Mouse (Mus musculus): Measurements from ENCODE around the gene Hist1h2bf. TPM values are rescaled to one million over a fixed set of nuclear protein-coding genes. Genes with fewer than 3 reads are reported as not detected.
A peak's percentile ranks its signal among the peaks of the same experiment; 100 is the strongest.
"Not testable (repeated sequence)": the region's sequence is repeated elsewhere in the genome, so short reads cannot be mapped to it uniquely, and the experiment has no call there.

Hist1h2bf gene
- polyA plus RNA-seq, 1 experiment from 2014 or later: 1.6 TPM

GRCm38 (mm10) chr13:23576351-23576881 is 2.4 kb upstream of the Hist1h2bf start:
- H3K9me3 ChIP-seq: no peaks in the 10 kb centered on the region
- peaks cover 41% of the 10 kb centered on the region for H3K4me1 ChIP-seq
- H3K36me3 ChIP-seq: no peaks in the 10 kb centered on the region
- H3K4me2 ChIP-seq: peak overlapping the region; percentile 80
- no peak for ATAC-seq (ENCODE audit: extremely low read depth, insufficient number of reproducible peaks, low FRiP score, low TSS enrichment)
- H3K9ac ChIP-seq: peak overlapping the region; percentile 87
- peak overlapping the region; percentile 73 for H3K27ac ChIP-seq (replicated peaks)
- H3K27me3 ChIP-seq (replicated peaks): no peaks in the 10 kb centered on the region
- peak overlapping the region; percentile 57 for H3K4me3 ChIP-seq
- WGBS: 22% methylated on average over 7 of the region's 7 CpGs

DNA sequence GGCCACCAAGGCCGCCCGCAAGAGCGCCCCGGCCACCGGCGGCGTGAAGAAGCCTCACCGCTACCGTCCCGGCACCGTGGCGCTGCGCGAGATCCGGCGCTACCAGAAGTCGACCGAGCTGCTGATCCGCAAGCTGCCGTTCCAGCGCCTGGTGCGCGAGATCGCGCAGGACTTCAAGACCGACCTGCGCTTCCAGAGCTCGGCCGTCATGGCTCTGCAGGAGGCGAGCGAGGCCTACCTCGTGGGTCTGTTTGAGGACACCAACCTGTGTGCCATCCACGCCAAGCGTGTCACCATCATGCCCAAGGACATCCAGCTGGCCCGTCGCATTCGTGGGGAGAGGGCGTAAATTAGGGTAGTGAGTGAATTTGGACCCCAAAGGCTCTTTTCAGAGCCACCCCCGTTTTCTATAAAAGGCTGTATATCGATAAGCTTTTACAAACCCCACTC is 1.9 kb upstream of the Hist1h2bf start:
- not testable (repeated sequence) for H3K36me3 ChIP-seq; H3K9me3 ChIP-seq; H3K27me3 ChIP-seq (replicated peaks); ATAC-seq (ENCODE audit: extremely low read depth, insufficient number of reproducible peaks, low FRiP score, low TSS enrichment)
- peak overlapping the region; percentile 80 for H3K4me2 ChIP-seq
- peaks cover 39% of the 10 kb centered on the region for H3K4me1 ChIP-seq
- H3K27ac ChIP-seq (replicated peaks): peak overlapping the region; percentile 73
- peak overlapping the region; percentile 87 for H3K9ac ChIP-seq
- H3K4me3 ChIP-seq: peak overlapping the region; percentile 57
- 1% methylated on average over 11 of the region's 40 CpGs for WGBS

DNA sequence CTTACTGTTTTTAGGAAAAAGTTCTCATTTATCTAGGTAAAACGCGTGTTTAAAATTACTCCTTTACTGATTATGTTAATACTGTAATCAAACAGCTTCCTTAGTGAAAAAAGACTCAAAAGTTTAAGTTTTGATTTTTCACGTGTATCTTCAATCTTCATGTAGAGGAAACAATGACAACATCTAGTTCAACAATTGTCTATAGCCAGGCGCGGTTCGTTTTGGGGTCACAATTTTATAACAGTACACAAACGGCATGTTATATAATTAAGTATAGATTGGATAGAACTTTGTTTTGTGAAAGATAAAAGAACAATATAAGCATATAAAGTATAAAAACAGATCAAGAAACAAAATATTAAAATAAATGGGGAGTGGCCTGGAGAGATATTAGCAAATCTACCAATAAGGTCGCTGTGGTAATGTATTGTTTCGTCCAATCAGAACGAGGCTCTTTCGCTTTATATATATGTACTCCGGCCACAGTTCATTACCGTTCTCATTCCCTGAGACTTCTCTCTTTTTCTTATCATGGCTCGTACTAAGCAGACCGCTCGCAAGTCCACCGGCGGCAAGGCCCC is 1.4 kb upstream of the Hist1h2bf start, which contains the start of gene Hist1h3d:
TSS of gene Hist1h3d (plus strand) at position 493 of the 581 bp plus-strand sequence.
- Histone ChIP-seq H3K27me3 (replicated peaks) (no peaks in the 10 kb centered on the region), H3K4me1 (peaks cover 36% of the 10 kb centered on the region), H3K27ac (replicated peaks) (peak within 1 kb of the TSS; percentile 84), H3K9ac (peak within 1 kb of the TSS; percentile 87), H3K9me3 (no peaks in the 10 kb centered on the region), H3K4me3 (peak within 1 kb of the TSS; percentile 57), H3K4me2 (peak within 1 kb of the TSS; percentile 80), H3K36me3 (no peaks in the 10 kb centered on the region)
- 3% methylated on average over 18 of the region's 18 CpGs for WGBS
- ATAC-seq (ENCODE audit: extremely low read depth, insufficient number of reproducible peaks, low FRiP score, low TSS enrichment): no peak

DNA sequence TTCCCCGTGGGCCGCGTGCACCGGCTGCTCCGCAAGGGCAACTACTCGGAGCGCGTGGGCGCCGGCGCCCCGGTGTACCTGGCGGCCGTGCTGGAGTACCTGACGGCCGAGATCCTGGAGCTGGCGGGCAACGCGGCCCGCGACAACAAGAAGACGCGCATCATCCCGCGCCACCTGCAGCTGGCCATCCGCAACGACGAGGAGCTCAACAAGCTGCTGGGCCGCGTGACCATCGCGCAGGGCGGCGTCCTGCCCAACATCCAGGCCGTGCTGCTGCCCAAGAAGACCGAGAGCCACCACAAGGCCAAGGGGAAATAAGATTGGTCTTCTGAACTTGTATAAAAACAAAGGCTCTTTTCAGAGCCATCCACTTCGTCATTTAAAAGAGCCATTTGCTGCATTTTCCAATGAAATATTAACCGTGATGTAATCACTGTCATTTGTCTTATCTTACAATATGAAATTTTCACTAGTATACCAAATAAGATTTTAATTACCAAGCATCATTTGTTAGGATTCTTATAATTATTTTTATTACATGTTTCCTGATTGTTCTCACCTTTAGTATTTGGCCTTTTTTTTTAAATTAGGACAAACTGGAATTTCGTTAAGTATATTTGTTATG is 662 bp upstream of the Hist1h2bf start:
- ATAC-seq (ENCODE audit: extremely low read depth, insufficient number of reproducible peaks, low FRiP score, low TSS enrichment): not testable (repeated sequence)
- WGBS: 3% methylated on average over 10 of the region's 39 CpGs
- peaks cover 42% of the 10 kb centered on the region for H3K4me1 ChIP-seq

GRCm38 (mm10) chr13:23573034-23573897 is 730 bp downstream of the Hist1h2bf start:
- not testable (repeated sequence) for ATAC-seq (ENCODE audit: extremely low read depth, insufficient number of reproducible peaks, low FRiP score, low TSS enrichment); H3K9me3 ChIP-seq; H3K36me3 ChIP-seq; H3K27me3 ChIP-seq (replicated peaks)
- peak overlapping the region; percentile 80 for H3K4me2 ChIP-seq
- peak overlapping the region; percentile 57 for H3K4me3 ChIP-seq
- peak overlapping the region; percentile 89 for H3K9ac ChIP-seq
- H3K27ac ChIP-seq (replicated peaks): peak overlapping the region; percentile 96
- WGBS: 15% methylated on average over 20 of the region's 20 CpGs
- H3K4me1 ChIP-seq: peaks cover 45% of the 10 kb centered on the region

More for the DNA sequence above, 662 bp upstream of the Hist1h2bf start:
- not testable (repeated sequence) for H3K36me3 ChIP-seq; H3K9me3 ChIP-seq; H3K27me3 ChIP-seq (replicated peaks)
- Histone ChIP-seq H3K4me2 (peak overlapping the region; percentile 80), H3K9ac (peak overlapping the region; percentile 79), H3K27ac (replicated peaks) (peak overlapping the region; percentile 96), H3K4me3 (peak overlapping the region; percentile 57)

GRCm38 (mm10) chr13:23572218-23573033 is 1.6 kb downstream of the Hist1h2bf start:
- Histone ChIP-seq H3K4me3 (peak overlapping the region; percentile 57), H3K9me3 (no peaks in the 10 kb centered on the region), H3K9ac (peak overlapping the region; percentile 89), H3K36me3 (no peaks in the 10 kb centered on the region), H3K4me1 (peaks cover 44% of the 10 kb centered on the region), H3K27me3 (replicated peaks) (no peaks in the 10 kb centered on the region), H3K4me2 (peak overlapping the region; percentile 80), H3K27ac (replicated peaks) (peak overlapping the region; percentile 96)
- WGBS: 34% methylated on average over 2 of the region's 2 CpGs
- no peak for ATAC-seq (ENCODE audit: extremely low read depth, insufficient number of reproducible peaks, low FRiP score, low TSS enrichment)

GRCm38 (mm10) chr13:23571504-23572217 is 2.3 kb downstream of the Hist1h2bf start:
- H3K9me3 ChIP-seq; ATAC-seq (ENCODE audit: extremely low read depth, insufficient number of reproducible peaks, low FRiP score, low TSS enrichment); H3K36me3 ChIP-seq; H3K27me3 ChIP-seq (replicated peaks): not testable (repeated sequence)
- Histone ChIP-seq H3K4me2 (peak overlapping the region; percentile 80), H3K27ac (replicated peaks) (peak overlapping the region; percentile 96), H3K4me1 (peaks cover 37% of the 10 kb centered on the region), H3K4me3 (peak overlapping the region; percentile 57), H3K9ac (peak overlapping the region; percentile 89)
- WGBS: 1% methylated on average over 16 of the region's 34 CpGs

DNA sequence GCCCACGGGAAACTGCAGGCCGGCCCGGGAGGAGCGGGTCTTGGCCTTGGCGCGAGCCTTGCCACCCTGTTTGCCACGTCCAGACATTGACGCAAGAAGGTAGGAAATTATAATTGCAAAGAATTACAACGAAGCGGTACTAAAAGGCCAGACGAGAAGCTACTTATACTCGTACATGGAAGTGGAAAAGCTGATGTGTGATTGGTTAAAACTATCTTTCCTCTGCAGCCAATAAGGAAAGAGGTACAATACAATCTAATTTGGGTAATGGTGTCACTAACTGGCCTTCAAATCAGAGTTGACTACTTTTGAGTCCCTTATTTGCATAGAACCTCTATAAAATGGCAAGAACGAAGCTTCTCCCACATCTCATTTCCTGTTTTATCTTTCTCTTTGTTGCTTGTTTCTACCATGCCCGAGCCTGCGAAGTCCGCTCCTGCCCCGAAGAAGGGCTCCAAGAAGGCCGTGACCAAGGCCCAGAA is 2.9 kb downstream of the Hist1h2bf start, which contains the start of the genes Hist1h2ae and Hist1h2bg:
TSS of gene Hist1h2ae (minus strand) at position 199 of the 482 bp plus-strand sequence.
TSS of gene Hist1h2bg (plus strand) at position 375 of the 482 bp plus-strand sequence.
- under 1% methylated on average over 18 of the region's 18 CpGs for WGBS
- H3K4me3 ChIP-seq: peak within 1 kb of the TSS; percentile 57
- H3K36me3 ChIP-seq: no peaks in the 10 kb centered on the region
- H3K4me2 ChIP-seq: peak within 1 kb of the TSS; percentile 80
- no peaks in the 10 kb centered on the region for H3K9me3 ChIP-seq
- H3K4me1 ChIP-seq: peaks cover 31% of the 10 kb centered on the region
- peak within 1 kb of the TSS; percentile 96 for H3K27ac ChIP-seq (replicated peaks)
- peak within 1 kb of the TSS; percentile 89 for H3K9ac ChIP-seq
- H3K27me3 ChIP-seq (replicated peaks): no peaks in the 10 kb centered on the region
- ATAC-seq (ENCODE audit: extremely low read depth, insufficient number of reproducible peaks, low FRiP score, low TSS enrichment): peak; percentile 78

DNA sequence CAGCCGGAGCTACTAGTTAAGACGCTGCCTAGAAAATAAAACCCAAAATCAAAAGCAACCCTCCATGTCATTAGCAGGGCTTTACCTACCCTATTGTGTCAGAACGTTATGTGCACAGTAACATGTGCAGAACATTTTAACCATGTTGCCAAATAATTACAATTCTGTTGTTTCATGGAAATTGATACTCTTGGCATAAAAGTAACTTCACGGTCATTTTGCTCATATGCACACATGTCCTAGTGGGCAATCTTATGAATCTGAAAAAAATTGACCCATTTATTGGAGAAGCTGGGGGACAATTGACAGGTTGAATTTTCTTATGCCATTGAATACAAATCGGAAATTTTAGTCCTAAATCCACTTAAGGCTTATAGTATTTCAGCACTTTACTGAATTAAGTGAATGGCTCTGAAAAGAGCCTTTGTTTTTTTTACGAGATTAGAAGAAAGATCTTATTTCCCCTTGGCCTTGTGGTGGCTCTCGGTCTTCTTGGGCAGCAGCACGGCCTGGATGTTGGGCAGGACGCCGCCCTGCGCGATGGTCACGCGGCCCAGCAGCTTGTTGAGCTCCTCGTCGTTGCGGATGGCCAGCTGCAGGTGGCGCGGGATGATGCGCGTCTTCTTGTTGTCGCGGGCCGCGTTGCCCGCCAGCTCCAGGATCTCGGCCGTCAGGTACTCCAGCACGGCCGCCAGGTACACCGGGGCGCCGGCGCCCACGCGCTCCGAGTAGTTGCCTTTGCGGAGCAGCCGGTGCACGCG is 3.6 kb downstream of the Hist1h2bf start:
- peak overlapping the region; percentile 80 for H3K9ac ChIP-seq
- not testable (repeated sequence) for H3K36me3 ChIP-seq; H3K27me3 ChIP-seq (replicated peaks); ATAC-seq (ENCODE audit: extremely low read depth, insufficient number of reproducible peaks, low FRiP score, low TSS enrichment); H3K9me3 ChIP-seq
- H3K4me2 ChIP-seq: peak overlapping the region; percentile 80
- 3% methylated on average over 25 of the region's 41 CpGs for WGBS
- H3K4me1 ChIP-seq: peaks cover 29% of the 10 kb centered on the region
- H3K27ac ChIP-seq (replicated peaks): peak overlapping the region; percentile 96
- peak overlapping the region; percentile 57 for H3K4me3 ChIP-seq

Measured in heart, embryonic 13.5 days (tissue).